Mouse (Mus musculus): ENCODE results near the gene Lrba. TPM values are rescaled to one million over a fixed set of nuclear protein-coding genes. Genes with fewer than 3 reads are reported as not detected.

The Lrba gene
- polyA plus RNA-seq, 1 experiment from 2014 or later: 8.8 TPM

GRCm38 (mm10) chr3:86546471-86547250 lies 322.2 kb downstream of the Lrba start:
- no peaks in the 10 kb centered on the region for H3K27me3 ChIP-seq (replicated peaks; ENCODE audit: control insufficient read depth, insufficient read depth, low read length)
- no peaks in the 10 kb centered on the region for H3K4me1 ChIP-seq (replicated peaks; ENCODE audit: control insufficient read depth, insufficient read depth, low read length)
- peak overlapping the region; percentile 80 for H3K27ac ChIP-seq (ENCODE audit: low read depth, low read length)
- H3K4me3 ChIP-seq (ENCODE audit: low read depth, low read length): peak overlapping the region; percentile 56
- H3K9me3 ChIP-seq (ENCODE audit: control insufficient read depth): no peaks in the 10 kb centered on the region
- 4% methylated on average over 45 of the region's 45 CpGs for WGBS
- H3K4me2 ChIP-seq (replicated peaks; ENCODE audit: low read depth): peak overlapping the region; percentile 37
- no peak for TF ChIP-seq CTCF (IDR thresholded peaks at IDR 0.05; ENCODE audit: low read depth)
- peaks cover 10% of the 10 kb centered on the region; the same call in 1 of the 2 replicates for H3K36me3 ChIP-seq (ENCODE audit: control insufficient read depth, insufficient read depth)
- 0 out of 2 replicates have a peak, but pooled peaks have one; percentile 9 for ATAC-seq
- peak overlapping the region; percentile 85 for H3K9ac ChIP-seq (ENCODE audit: low read depth, low read length)

GRCm38 (mm10) chr3:86547251-86547791 lies 322.8 kb downstream of the Lrba start:
- 19% methylated on average over 42 of the region's 42 CpGs for WGBS
- Histone ChIP-seq H3K27me3 (replicated peaks; ENCODE audit: control insufficient read depth, insufficient read depth, low read length) (no peaks in the 10 kb centered on the region), H3K9ac (ENCODE audit: low read depth, low read length) (peak overlapping the region; percentile 85), H3K4me1 (replicated peaks; ENCODE audit: control insufficient read depth, insufficient read depth, low read length) (no peaks in the 10 kb centered on the region), H3K4me3 (ENCODE audit: low read depth, low read length) (peak overlapping the region; percentile 56), H3K9me3 (ENCODE audit: control insufficient read depth) (no peaks in the 10 kb centered on the region), H3K4me2 (replicated peaks; ENCODE audit: low read depth) (peak overlapping the region; percentile 37), H3K36me3 (ENCODE audit: control insufficient read depth, insufficient read depth) (peaks cover 10% of the 10 kb centered on the region; the same call in 1 of the 2 replicates), H3K27ac (ENCODE audit: low read depth, low read length) (peak overlapping the region; percentile 80)
- ATAC-seq: no peak
- no peak for TF ChIP-seq CTCF (IDR thresholded peaks at IDR 0.05; ENCODE audit: low read depth)

- Histone ChIP-seq H3K36me3 (ENCODE audit: control insufficient read depth, insufficient read depth) (peaks cover 10% of the 10 kb centered on the region; the same call in 1 of the 2 replicates), H3K4me1 (replicated peaks; ENCODE audit: control insufficient read depth, insufficient read depth, low read length) (no peaks in the 10 kb centered on the region), H3K9me3 (ENCODE audit: control insufficient read depth) (no peaks in the 10 kb centered on the region), H3K4me2 (replicated peaks; ENCODE audit: low read depth) (peak within 1 kb of the TSS; percentile 54), H3K27me3 (replicated peaks; ENCODE audit: control insufficient read depth, insufficient read depth, low read length) (no peaks in the 10 kb centered on the region), H3K27ac (ENCODE audit: low read depth, low read length) (peak within 1 kb of the TSS; percentile 80), H3K9ac (ENCODE audit: low read depth, low read length) (peak within 1 kb of the TSS; percentile 85), H3K4me3 (ENCODE audit: low read depth, low read length) (peak within 1 kb of the TSS; percentile 56)
- peak; percentile 50 for TF ChIP-seq CTCF (IDR thresholded peaks at IDR 0.05; ENCODE audit: low read depth)
- ATAC-seq: peak; percentile 74
- 23% methylated on average over 25 of the region's 25 CpGs for WGBS
These were observed 323.9 kb downstream of the Lrba start, which contains the start of gene Mab21l2 for GRCm38 (mm10) chr3:86548091-86549015. TSS of gene Mab21l2 (minus strand) at chr3:86548629.

GRCm38 (mm10) chr3:86550301-86551010 lies 326.0 kb downstream of the Lrba start:
- peak; percentile 45 for TF ChIP-seq CTCF (IDR thresholded peaks at IDR 0.05; ENCODE audit: low read depth)
- 32% methylated on average over 22 of the region's 22 CpGs for WGBS
- Histone ChIP-seq H3K4me3 (ENCODE audit: low read depth, low read length) (peak overlapping the region; percentile 17), H3K9ac (ENCODE audit: low read depth, low read length) (peak overlapping the region; percentile 53), H3K27me3 (replicated peaks; ENCODE audit: control insufficient read depth, insufficient read depth, low read length) (no peaks in the 10 kb centered on the region), H3K27ac (ENCODE audit: low read depth, low read length) (peak overlapping the region; percentile 57), H3K9me3 (ENCODE audit: control insufficient read depth) (no peaks in the 10 kb centered on the region), H3K4me1 (replicated peaks; ENCODE audit: control insufficient read depth, insufficient read depth, low read length) (no peaks in the 10 kb centered on the region), H3K4me2 (replicated peaks; ENCODE audit: low read depth) (peak overlapping the region; percentile 54), H3K36me3 (ENCODE audit: control insufficient read depth, insufficient read depth) (peaks cover 10% of the 10 kb centered on the region; the same call in 1 of the 2 replicates)
- no peak for ATAC-seq

- no peaks in the 10 kb centered on the region for H3K27me3 ChIP-seq (replicated peaks; ENCODE audit: control insufficient read depth, insufficient read depth, low read length)
- peaks cover 10% of the 10 kb centered on the region; the same call in 1 of the 2 replicates for H3K36me3 ChIP-seq (ENCODE audit: control insufficient read depth, insufficient read depth)
- H3K4me1 ChIP-seq (replicated peaks; ENCODE audit: control insufficient read depth, insufficient read depth, low read length): no peaks in the 10 kb centered on the region
- H3K27ac ChIP-seq (ENCODE audit: low read depth, low read length): peak overlapping the region; percentile 57; the same call in 1 of the 2 replicates
- no peaks in the 10 kb centered on the region for H3K9me3 ChIP-seq (ENCODE audit: control insufficient read depth)
- H3K9ac ChIP-seq (ENCODE audit: low read depth, low read length): peak overlapping the region; percentile 53
- no peak for ATAC-seq
- no peak for TF ChIP-seq CTCF (IDR thresholded peaks at IDR 0.05; ENCODE audit: low read depth)
- H3K4me3 ChIP-seq (ENCODE audit: low read depth, low read length): peak overlapping the region; percentile 17
- H3K4me2 ChIP-seq (replicated peaks; ENCODE audit: low read depth): peak overlapping the region; percentile 54
- 48% methylated on average over 8 of the region's 8 CpGs for WGBS
These were observed 326.7 kb downstream of the Lrba start for GRCm38 (mm10) chr3:86551011-86551728.
